Mouse (Mus musculus): ENCODE results near the gene Abcc10.

DNA sequence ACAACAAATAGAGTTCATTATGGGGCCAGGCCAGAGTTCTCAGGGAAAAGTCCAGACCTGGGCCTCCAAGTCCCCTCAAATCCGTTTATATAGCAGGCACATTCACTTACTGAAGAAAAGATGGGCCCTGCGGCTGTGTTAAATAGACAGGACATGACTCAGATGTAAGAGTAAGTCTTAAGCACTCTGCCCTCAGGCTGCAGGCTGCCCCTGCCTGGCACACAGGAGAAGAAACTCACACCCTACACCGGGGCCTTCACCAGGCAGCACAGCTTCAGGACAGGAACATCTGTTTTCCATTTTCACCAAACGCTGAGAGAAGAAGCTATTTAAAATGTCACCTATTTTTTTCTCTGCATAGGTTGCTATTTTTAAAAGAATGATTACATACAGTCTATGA, 50.6 kb downstream of the Abcc10 start:
- TF ChIP-seq CTCF (IDR thresholded peaks at IDR 0.05; ENCODE audit: extremely low read depth, insufficient read depth, low read length) (no peak), POLR2A (IDR thresholded peaks at IDR 0.05; ENCODE audit: extremely low read depth, insufficient read depth, low read length) (no peak)
